Mouse (Mus musculus): ENCODE data around the gene Cnga3. TPM values are rescaled to one million over a fixed set of nuclear protein-coding genes. Genes with fewer than 3 reads are reported as not detected.

Cnga3 gene
- polyA plus RNA-seq, 1 experiment: not detected

DNA sequence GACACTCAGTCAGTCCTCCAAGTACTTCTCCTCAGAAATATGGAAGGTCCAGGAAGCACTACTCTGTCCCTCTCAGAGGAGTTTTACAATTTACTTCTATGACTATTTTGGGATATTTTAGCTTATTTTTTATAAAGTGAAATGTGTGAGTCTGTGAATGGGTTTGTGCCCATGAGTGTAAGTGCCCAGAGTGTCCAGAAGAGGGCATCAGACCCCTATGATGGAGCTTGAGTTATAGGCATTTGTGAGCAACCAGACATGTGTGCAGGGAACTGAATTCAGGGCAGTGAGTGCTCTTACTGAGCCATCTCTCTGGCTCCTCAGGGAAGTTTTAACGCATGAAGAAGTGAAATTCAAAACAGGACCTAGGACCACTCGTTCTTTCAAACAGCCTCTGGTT is 44.2 kb downstream of the Cnga3 start:
- no peak for DNase-seq
- no peak overlapping the region for H3K27ac ChIP-seq (ENCODE audit: insufficient read depth, low read depth, low read length)
- no peaks in the 10 kb centered on the region for H3K36me3 ChIP-seq (ENCODE audit: control insufficient read depth, insufficient read depth, low read length)
- H3K4me3 ChIP-seq (ENCODE audit: insufficient read depth, low read depth, low read length): no peak overlapping the region
- no peaks in the 10 kb centered on the region for H3K4me1 ChIP-seq (ENCODE audit: control insufficient read depth, insufficient read depth, low read length)
- no peaks in the 10 kb centered on the region for H3K27me3 ChIP-seq (replicated peaks; ENCODE audit: control insufficient read depth, insufficient read depth, low read length)
- 99% methylated on average over 2 of the region's 2 CpGs for WGBS
- TF ChIP-seq POLR2A (IDR thresholded peaks at IDR 0.05; ENCODE audit: low read depth, low read length) (no peak), CTCF (conservative IDR thresholded peaks at IDR 0.05; ENCODE audit: insufficient read depth, insufficient read length, low read depth, low read length) (no peak)

DNA sequence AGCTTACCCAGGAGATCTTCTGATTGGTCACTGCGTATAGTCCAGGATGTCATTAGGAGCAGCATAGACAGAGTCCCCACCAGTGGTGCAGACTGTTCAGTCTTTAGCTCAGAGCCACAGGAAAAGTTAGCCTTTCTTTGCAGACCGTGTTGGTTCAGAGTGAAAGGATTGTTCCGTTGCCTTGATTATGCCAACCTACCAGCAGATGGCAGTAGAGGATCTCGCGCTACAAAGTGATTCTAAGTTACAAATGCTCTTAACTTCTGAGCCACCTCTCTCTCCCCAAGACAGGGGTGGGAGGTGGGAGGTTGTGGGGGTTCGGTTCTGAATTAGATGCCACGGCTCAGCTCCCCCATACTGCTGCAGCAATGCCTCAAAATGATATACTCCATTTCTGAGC is 58.2 kb downstream of the Cnga3 start:
- DNase-seq: peak; percentile 64
- no peaks in the 10 kb centered on the region for H3K4me1 ChIP-seq (ENCODE audit: control insufficient read depth, insufficient read depth, low read length)
- peak; percentile 85 for TF ChIP-seq CTCF (conservative IDR thresholded peaks at IDR 0.05; ENCODE audit: insufficient read depth, insufficient read length, low read depth, low read length)
- TF ChIP-seq POLR2A (IDR thresholded peaks at IDR 0.05; ENCODE audit: low read depth, low read length): no peak
- no peaks in the 10 kb centered on the region for H3K27me3 ChIP-seq (replicated peaks; ENCODE audit: control insufficient read depth, insufficient read depth, low read length)
- 5% methylated on average over 7 of the region's 7 CpGs for WGBS
- no peak overlapping the region for H3K27ac ChIP-seq (ENCODE audit: insufficient read depth, low read depth, low read length)
- H3K36me3 ChIP-seq (ENCODE audit: control insufficient read depth, insufficient read depth, low read length): no peaks in the 10 kb centered on the region
- H3K4me3 ChIP-seq (ENCODE audit: insufficient read depth, low read depth, low read length): no peak overlapping the region

DNA sequence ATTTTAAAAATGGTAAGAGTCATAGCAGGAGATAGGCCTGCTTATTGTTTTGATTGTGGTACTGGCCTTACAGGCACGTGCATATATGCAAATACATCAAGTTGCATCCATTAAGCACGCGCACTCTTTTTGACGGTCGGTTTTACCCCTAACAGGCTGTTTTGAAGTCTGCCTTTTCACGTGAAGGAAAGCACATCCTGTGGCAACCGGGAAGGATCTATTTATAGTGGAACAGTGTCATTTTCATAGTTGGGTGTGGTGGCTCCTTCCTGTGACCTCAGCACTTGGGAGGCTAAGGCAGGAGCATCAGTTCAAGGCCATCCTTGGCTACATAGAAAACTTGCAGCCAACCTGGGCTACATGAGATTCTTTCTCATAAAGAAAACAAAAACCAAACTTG is 72.3 kb downstream of the Cnga3 start:
- H3K4me1 ChIP-seq (ENCODE audit: control insufficient read depth, insufficient read depth, low read length): no peaks in the 10 kb centered on the region
- H3K36me3 ChIP-seq (ENCODE audit: control insufficient read depth, insufficient read depth, low read length): no peaks in the 10 kb centered on the region
- DNase-seq: no peak
- no peaks in the 10 kb centered on the region for H3K27me3 ChIP-seq (replicated peaks; ENCODE audit: control insufficient read depth, insufficient read depth, low read length)
- no peak for TF ChIP-seq POLR2A (IDR thresholded peaks at IDR 0.05; ENCODE audit: low read depth, low read length)
- no peak for TF ChIP-seq CTCF (conservative IDR thresholded peaks at IDR 0.05; ENCODE audit: insufficient read depth, insufficient read length, low read depth, low read length)
- H3K27ac ChIP-seq (ENCODE audit: insufficient read depth, low read depth, low read length): no peak overlapping the region
- 64% methylated on average over 7 of the region's 7 CpGs for WGBS
- no peak overlapping the region for H3K4me3 ChIP-seq (ENCODE audit: insufficient read depth, low read depth, low read length)

DNA sequence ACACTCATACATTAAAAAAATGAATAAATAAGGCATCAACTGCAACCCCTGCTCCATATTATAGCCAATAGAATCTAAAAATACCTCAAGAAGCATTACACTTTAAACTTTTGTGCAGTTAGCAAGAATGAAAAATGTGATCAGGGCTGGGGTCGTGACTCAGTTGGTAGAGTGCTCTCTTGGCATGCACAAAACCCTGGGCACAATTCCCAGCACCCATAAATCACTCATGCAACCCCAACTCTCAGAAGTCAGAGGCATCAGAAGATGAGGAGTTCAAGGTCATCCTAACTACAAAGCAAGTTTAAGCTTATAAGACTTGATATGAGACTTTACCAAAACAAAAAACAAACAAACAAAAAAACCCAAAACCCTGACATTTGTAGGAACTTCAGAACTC is 73.5 kb downstream of the Cnga3 start:
- Histone ChIP-seq H3K4me1 (ENCODE audit: control insufficient read depth, insufficient read depth, low read length) (no peaks in the 10 kb centered on the region), H3K36me3 (ENCODE audit: control insufficient read depth, insufficient read depth, low read length) (no peaks in the 10 kb centered on the region), H3K27me3 (replicated peaks; ENCODE audit: control insufficient read depth, insufficient read depth, low read length) (no peaks in the 10 kb centered on the region), H3K27ac (ENCODE audit: insufficient read depth, low read depth, low read length) (no peak overlapping the region), H3K4me3 (ENCODE audit: insufficient read depth, low read depth, low read length) (no peak overlapping the region)
- 44% methylated on average over 1 of the region's 1 CpGs for WGBS
- TF ChIP-seq CTCF (conservative IDR thresholded peaks at IDR 0.05; ENCODE audit: insufficient read depth, insufficient read length, low read depth, low read length): no peak
- TF ChIP-seq POLR2A (IDR thresholded peaks at IDR 0.05; ENCODE audit: low read depth, low read length): no peak
- no peak for DNase-seq

DNA sequence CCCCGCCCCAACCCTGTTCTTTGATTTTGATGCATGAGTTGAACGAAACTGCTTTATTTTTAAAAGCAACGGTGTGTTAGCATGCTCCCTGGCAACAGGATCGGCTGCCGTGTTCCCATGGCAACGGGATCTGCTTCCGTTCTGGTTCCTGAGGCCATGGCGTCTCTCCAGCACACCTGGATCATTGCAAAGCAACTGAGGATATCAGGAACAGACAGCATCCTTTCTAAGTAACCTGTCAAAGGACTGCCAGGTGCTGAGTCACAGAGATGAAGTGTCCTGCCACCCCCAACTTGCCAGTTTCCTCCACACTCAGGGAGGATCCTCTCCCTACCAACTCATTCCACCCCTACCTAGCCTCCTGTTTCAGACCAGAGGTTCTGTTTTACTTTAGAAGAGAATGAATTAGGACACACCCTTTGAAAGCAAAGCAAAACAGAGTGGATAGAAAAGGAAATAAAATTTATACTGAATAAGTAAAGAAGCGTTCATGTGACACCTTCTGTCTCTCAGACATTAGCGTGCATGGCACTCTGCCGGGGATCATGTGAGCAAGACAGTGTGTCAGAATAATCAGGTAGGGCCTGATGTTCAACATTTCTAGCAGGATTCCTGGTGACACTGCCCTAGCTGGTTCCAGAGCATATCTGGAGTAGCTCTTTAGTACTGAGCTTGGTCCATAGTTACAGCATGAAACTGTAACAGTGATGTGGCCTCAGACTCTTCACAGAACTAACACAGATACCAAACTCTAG is 74.1 kb downstream of the Cnga3 start:
- Histone ChIP-seq H3K4me3 (ENCODE audit: insufficient read depth, low read depth, low read length) (no peak overlapping the region), H3K27ac (ENCODE audit: insufficient read depth, low read depth, low read length) (no peak overlapping the region), H3K36me3 (ENCODE audit: control insufficient read depth, insufficient read depth, low read length) (no peaks in the 10 kb centered on the region), H3K27me3 (replicated peaks; ENCODE audit: control insufficient read depth, insufficient read depth, low read length) (no peaks in the 10 kb centered on the region), H3K4me1 (ENCODE audit: control insufficient read depth, insufficient read depth, low read length) (no peaks in the 10 kb centered on the region)
- DNase-seq: no peak
- TF ChIP-seq CTCF (conservative IDR thresholded peaks at IDR 0.05; ENCODE audit: insufficient read depth, insufficient read length, low read depth, low read length): no peak
- TF ChIP-seq POLR2A (IDR thresholded peaks at IDR 0.05; ENCODE audit: low read depth, low read length): no peak
- 52% methylated on average over 11 of the region's 11 CpGs for WGBS

DNA sequence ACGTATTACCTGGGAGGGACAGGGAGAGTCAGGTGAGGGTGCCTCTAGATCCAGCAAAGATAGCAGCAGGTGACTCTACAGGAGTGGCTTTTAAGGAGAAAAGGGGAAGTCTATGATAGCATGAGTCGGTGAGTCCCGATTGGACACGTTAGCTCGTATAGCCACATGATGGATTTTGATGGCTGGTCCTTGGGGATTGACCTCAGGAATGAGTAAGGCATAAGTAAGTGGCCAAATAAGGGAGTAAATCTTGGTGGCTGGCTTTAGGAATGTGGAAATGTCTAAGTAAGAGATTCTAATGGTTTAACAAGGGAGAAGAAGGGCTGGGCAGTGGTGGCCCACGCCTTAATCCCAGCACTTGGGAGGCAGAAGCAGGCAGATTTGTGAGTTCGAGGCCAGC is 74.7 kb downstream of the Cnga3 start:
- Histone ChIP-seq H3K27ac (ENCODE audit: insufficient read depth, low read depth, low read length) (no peak overlapping the region), H3K4me3 (ENCODE audit: insufficient read depth, low read depth, low read length) (no peak overlapping the region), H3K36me3 (ENCODE audit: control insufficient read depth, insufficient read depth, low read length) (no peaks in the 10 kb centered on the region), H3K4me1 (ENCODE audit: control insufficient read depth, insufficient read depth, low read length) (no peaks in the 10 kb centered on the region), H3K27me3 (replicated peaks; ENCODE audit: control insufficient read depth, insufficient read depth, low read length) (no peaks in the 10 kb centered on the region)
- TF ChIP-seq POLR2A (IDR thresholded peaks at IDR 0.05; ENCODE audit: low read depth, low read length) (no peak), CTCF (conservative IDR thresholded peaks at IDR 0.05; ENCODE audit: insufficient read depth, insufficient read length, low read depth, low read length) (no peak)
- WGBS: 82% methylated on average over 7 of the region's 7 CpGs
- DNase-seq: no peak

DNA sequence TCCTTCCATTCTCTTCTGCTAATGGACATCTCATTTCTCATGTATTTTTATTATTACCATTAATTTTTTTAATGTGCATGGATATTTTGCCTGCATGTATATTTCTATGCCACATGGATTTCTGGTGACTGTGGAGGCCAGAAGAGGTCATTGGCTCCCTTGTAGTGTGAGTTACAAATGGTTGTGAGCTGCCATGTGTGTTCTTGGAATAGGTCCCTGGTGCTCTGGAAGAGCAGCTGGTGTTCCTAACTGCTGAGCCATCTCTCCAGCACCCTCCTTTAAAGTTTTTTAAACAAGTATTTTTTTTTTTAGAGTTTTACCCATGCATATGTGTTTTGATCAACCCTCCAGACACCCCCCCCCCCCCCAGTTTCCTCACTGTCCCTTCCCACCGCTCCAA is 82.2 kb downstream of the Cnga3 start:
- Histone ChIP-seq H3K4me3 (ENCODE audit: insufficient read depth, low read depth, low read length) (no peak overlapping the region), H3K27me3 (replicated peaks; ENCODE audit: control insufficient read depth, insufficient read depth, low read length) (no peaks in the 10 kb centered on the region), H3K4me1 (ENCODE audit: control insufficient read depth, insufficient read depth, low read length) (no peaks in the 10 kb centered on the region), H3K36me3 (ENCODE audit: control insufficient read depth, insufficient read depth, low read length) (no peaks in the 10 kb centered on the region), H3K27ac (ENCODE audit: insufficient read depth, low read depth, low read length) (no peak overlapping the region)
- no peak for TF ChIP-seq CTCF (conservative IDR thresholded peaks at IDR 0.05; ENCODE audit: insufficient read depth, insufficient read length, low read depth, low read length)
- TF ChIP-seq POLR2A (IDR thresholded peaks at IDR 0.05; ENCODE audit: low read depth, low read length): no peak
- no peak for DNase-seq
- WGBS: 62% methylated on average over 1 of the region's 1 CpGs
